Mouse (Mus musculus) testis, adult 2 months (tissue): ENCODE measurements around the gene Smco3. TPM values are rescaled to one million over a fixed set of nuclear protein-coding genes. Genes with fewer than 3 reads are reported as not detected.

Experiments
- H3K27ac ChIP-seq: fragments of 200-500 bp; 2 replicates; pipeline ENCODE4 v1.5.1; 2012; ENCODE audit warnings: low read depth, low read length; ENCODE audit not compliant: control insufficient read depth, insufficient read depth
- H3K27me3 ChIP-seq: fragments of 200-500 bp; 2 replicates; pipeline ENCODE4 v1.6.1; 2012; ENCODE audit warnings: mild to moderate bottlenecking, low read length, moderate library complexity; ENCODE audit not compliant: control insufficient read depth, insufficient read depth
- H3K36me3 ChIP-seq: fragments of 200-500 bp; 2 replicates; pipeline ENCODE4 v1.6.1; 2012; ENCODE audit warnings: mild to moderate bottlenecking, low read length; ENCODE audit not compliant: control insufficient read depth, insufficient read depth
- H3K4me1 ChIP-seq: fragments of 200-500 bp; 2 replicates; pipeline ENCODE4 v1.6.1; 2012; ENCODE audit warnings: low read length; ENCODE audit not compliant: control insufficient read depth, insufficient read depth
- H3K4me3 ChIP-seq: fragments of 200-500 bp; 2 replicates; pipeline ENCODE4 v1.5.1; 2012; ENCODE audit warnings: low read depth, mild to moderate bottlenecking, low read length, moderate library complexity, mixed read lengths; ENCODE audit not compliant: control insufficient read depth
- CTCF ChIP-seq: fragments of 200-500 bp; IDR thresholded peaks from 2 replicates; pipeline ENCODE4 v1.5.1; 2012; ENCODE audit warnings: low read depth, mild to moderate bottlenecking, inconsistent platforms, low read length, moderate library complexity; ENCODE audit not compliant: control insufficient read depth, insufficient read depth, insufficient replicate concordance
- POLR2A ChIP-seq: fragments of 200-500 bp; IDR thresholded peaks from 2 replicates; pipeline ENCODE4 v1.6.1; 2012; ENCODE audit warnings: low read depth, mild to moderate bottlenecking, inconsistent platforms, low read length, moderate library complexity; ENCODE audit not compliant: control insufficient read depth
- polyA plus RNA-seq: library from polyadenylated mRNA; depleted of rRNA; stranded (reverse); fragments of >200 nt; gene quantifications from 2 replicates; pipeline ENCODE4 v1.2.3, GENCODE M21; 2012

Smco3 gene
- polyA plus RNA-seq, 1 experiment = 0.22 TPM

GRCm38 (mm10) chr6:136795850-136796249 lies 39.4 kb downstream of the Smco3 start:
- no peaks in the 10 kb centered on the region for H3K36me3 ChIP-seq
- peaks cover 2% of the 10 kb centered on the region; the same call in 1 of the 2 replicates for H3K4me1 ChIP-seq
- no peak overlapping the region for H3K27ac ChIP-seq
- H3K4me3 ChIP-seq = no peak overlapping the region
- H3K27me3 ChIP-seq = no peaks in the 10 kb centered on the region
- TF ChIP-seq POLR2A (no peak), CTCF (no peak)

DNA sequence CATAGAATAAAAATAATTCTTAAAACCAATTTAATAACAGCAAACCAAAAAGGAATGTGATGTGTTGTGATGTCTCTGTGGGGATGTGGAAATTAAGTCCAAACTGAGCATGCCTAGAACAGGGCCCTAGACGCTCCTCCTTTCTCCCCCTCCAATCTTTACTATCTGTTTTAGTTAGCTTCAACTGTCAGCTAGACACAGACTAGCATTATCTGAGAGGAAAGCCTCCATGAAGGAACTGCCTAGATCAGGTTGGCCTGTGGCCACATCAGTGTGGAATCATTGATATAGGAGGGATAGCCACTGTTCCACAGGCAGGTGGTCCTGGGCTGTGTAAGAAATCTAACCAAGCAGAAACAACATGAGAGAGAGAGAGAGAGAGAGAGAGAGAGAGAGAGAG lies 40.1 kb downstream of the Smco3 start:
- no peak overlapping the region for H3K27ac ChIP-seq
- H3K4me3 ChIP-seq = no peak overlapping the region
- TF ChIP-seq CTCF (no peak), POLR2A (no peak)
- H3K4me1 ChIP-seq = peaks cover 2% of the 10 kb centered on the region; the same call in 1 of the 2 replicates
- no peaks in the 10 kb centered on the region for H3K36me3 ChIP-seq
- no peaks in the 10 kb centered on the region for H3K27me3 ChIP-seq

- Histone ChIP-seq H3K4me3 (peak overlapping the region; percentile 52), H3K27me3 (no peaks in the 10 kb centered on the region), H3K4me1 (peaks cover 2% of the 10 kb centered on the region; the same call in 1 of the 2 replicates), H3K36me3 (no peaks in the 10 kb centered on the region), H3K27ac (no peak overlapping the region)
- TF ChIP-seq CTCF = no peak
- TF ChIP-seq POLR2A = no peak
These were observed 41.3 kb downstream of the Smco3 start for GRCm38 (mm10) chr6:136793831-136794525.

DNA sequence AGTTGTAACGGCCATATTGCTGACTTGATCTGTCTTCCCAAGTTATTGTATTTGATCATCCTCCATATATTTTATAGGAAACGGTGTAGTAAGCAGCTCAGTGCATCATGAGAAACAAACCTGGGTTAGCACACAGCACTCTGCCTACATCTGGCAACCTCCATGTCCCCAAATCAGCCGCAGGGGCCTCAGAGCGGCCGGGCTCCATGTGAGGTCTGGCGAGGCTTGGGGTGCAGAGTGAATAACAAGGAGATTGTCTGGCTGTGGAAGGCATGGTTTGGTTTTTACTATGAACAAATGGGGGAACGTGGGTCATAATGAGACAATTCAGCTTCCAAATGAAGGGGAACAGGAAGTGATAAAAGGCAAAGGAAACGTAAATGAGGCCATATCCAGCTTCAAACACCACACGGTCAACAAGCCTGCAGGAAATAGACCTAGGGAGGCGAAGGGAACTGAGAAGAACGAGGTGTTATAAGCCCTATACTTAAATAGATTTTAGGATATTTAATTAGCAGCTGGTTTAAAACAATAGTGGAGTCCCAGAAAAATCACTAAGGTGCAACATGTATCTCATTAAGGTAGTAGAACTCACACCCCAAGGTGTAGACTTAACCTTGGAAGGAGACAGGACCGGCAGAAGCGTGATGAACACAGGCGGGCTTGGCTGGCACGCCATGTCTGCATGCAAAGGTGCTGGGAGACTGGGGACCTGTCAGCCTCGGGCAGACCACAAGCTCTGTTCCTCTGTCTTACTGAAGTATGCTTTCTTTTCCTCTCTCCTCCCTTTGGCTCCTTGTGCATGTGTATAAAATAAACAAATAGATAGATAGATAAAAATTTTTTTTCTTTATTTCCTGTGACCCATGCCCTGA lies 42.1 kb downstream of the Smco3 start:
- H3K36me3 ChIP-seq = no peaks in the 10 kb centered on the region
- no peak for TF ChIP-seq POLR2A
- no peak for TF ChIP-seq CTCF
- H3K4me3 ChIP-seq = no peak overlapping the region
- no peaks in the 10 kb centered on the region for H3K27me3 ChIP-seq
- no peak overlapping the region for H3K27ac ChIP-seq
- peaks cover 2% of the 10 kb centered on the region; the same call in 1 of the 2 replicates for H3K4me1 ChIP-seq

DNA sequence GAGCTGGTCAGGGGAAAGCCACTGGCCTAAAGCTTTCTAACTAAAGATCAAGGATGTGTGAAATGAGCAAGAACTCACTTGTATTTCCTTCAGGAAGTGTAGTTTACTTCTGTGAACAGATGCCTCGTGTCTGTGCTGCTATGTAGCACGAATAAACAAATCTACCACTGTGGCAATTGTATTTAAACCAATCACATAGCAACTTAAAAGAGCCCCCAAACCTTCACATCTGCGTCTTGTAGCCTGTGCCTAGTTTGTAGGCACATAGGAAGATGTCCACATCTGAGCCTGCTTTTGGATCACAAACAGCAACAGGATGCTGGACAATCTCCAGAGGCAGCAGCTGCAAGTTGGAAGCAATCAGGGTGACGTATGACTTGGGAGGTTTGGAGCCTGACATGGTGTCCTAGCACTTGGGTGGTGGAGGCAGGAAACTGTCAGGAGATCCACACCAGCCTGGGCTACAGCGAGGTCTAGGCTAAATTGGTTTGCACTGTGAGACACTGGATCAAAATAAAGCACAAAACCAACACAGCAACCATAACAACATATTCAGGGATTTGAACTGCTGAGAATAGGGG lies 45.8 kb downstream of the Smco3 start:
- no peaks in the 10 kb centered on the region for H3K27me3 ChIP-seq
- H3K27ac ChIP-seq = no peak overlapping the region
- H3K4me3 ChIP-seq = no peak overlapping the region
- TF ChIP-seq POLR2A (no peak), CTCF (no peak)
- peaks cover 2% of the 10 kb centered on the region; the same call in 1 of the 2 replicates for H3K4me1 ChIP-seq
- H3K36me3 ChIP-seq = no peaks in the 10 kb centered on the region

DNA sequence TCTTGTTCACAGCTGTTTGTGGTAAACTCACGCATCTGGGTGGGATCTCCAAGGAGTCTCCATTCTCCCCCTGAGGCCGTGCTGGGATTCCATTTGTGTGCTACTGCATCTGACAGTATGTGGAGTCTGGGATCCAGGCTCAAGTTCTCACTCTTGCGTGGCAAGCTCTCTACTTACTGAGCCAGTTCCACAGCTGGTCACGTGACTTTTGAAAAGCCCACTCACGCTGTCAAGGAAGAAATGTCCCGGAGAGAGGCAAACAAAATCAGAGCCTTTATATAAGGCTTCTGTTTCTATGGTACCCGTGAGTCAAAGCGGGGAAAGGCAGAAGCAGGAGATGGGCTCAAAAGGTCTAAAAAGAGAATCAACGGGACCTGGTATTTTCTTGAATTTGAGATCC lies 52.5 kb downstream of the Smco3 start:
- Histone ChIP-seq H3K27ac (no peak overlapping the region), H3K27me3 (no peaks in the 10 kb centered on the region), H3K4me3 (no peak overlapping the region), H3K4me1 (peaks cover 7% of the 10 kb centered on the region), H3K36me3 (no peaks in the 10 kb centered on the region)
- TF ChIP-seq CTCF = no peak
- no peak for TF ChIP-seq POLR2A

GRCm38 (mm10) chr6:136782146-136782545 lies 53.1 kb downstream of the Smco3 start:
- Histone ChIP-seq H3K36me3 (no peaks in the 10 kb centered on the region), H3K27ac (no peak overlapping the region), H3K27me3 (no peaks in the 10 kb centered on the region), H3K4me1 (peaks cover 7% of the 10 kb centered on the region), H3K4me3 (no peak overlapping the region)
- TF ChIP-seq POLR2A (no peak), CTCF (no peak)
